Mouse (Mus musculus): ENCODE data around the gene Map3k1. TPM values are rescaled to one million over a fixed set of nuclear protein-coding genes. Genes with fewer than 3 reads are reported as not detected.

Map3k1 gene
- polyA plus RNA-seq, 1 experiment from 2014 or later: 14.3 TPM

- Histone ChIP-seq H3K27me3 (0 out of 2 replicates have a peak, but pooled peaks cover 2% of the 10 kb centered on the region), H3K4me3 (replicated peaks) (no peak overlapping the region), H3K36me3 (replicated peaks) (no peaks in the 10 kb centered on the region), H3K4me1 (no peaks in the 10 kb centered on the region), H3K9ac (no peak overlapping the region), H3K9me3 (no peaks in the 10 kb centered on the region), H3K27ac (no peak overlapping the region), H3K4me2 (no peak overlapping the region)
- no peak for ATAC-seq (ENCODE audit: low FRiP score)
- WGBS: 62% methylated on average over 4 of the region's 4 CpGs
These were observed 15.4 kb upstream of the Map3k1 start for GRCm38 (mm10) chr13:111824178-111824577.

DNA sequence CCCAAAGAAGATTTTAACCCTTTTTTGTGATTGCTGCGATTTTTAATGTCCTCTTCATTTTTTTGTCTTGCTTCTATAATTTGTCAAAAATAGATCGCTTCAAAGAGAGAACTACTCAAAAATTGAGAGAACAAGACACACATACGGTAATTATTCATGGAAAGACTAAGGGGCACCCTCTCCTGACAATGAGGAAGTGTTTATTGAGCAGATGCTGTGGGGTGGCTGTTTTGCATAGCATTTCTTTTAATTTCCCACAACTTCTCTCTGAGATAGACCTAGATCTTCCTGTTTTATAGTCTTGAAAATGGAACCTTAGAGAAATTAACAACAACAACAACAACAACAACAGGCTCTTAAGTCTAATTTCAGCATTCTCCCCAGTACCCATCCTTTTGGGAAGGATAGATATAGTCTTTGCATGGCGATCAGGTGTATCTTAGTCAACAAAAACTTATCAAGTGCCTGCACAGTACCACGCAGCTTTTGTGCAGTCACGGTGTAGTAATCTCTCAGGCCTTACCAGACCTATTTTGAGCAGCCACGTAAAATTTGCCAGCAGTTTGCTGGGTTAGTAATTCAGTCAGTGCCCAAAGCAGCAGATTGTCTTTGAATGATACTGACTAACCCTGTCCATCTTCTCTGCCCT is 13.1 kb upstream of the Map3k1 start:
- no peak overlapping the region for H3K4me3 ChIP-seq (replicated peaks)
- WGBS: 88% methylated on average over 7 of the region's 7 CpGs
- H3K36me3 ChIP-seq (replicated peaks): no peaks in the 10 kb centered on the region
- no peak overlapping the region for H3K4me2 ChIP-seq
- no peaks in the 10 kb centered on the region for H3K4me1 ChIP-seq
- H3K9ac ChIP-seq: no peak overlapping the region
- no peak overlapping the region for H3K27ac ChIP-seq
- 0 out of 2 replicates have a peak, but pooled peaks cover 2% of the 10 kb centered on the region for H3K27me3 ChIP-seq
- H3K9me3 ChIP-seq: no peaks in the 10 kb centered on the region
- ATAC-seq (ENCODE audit: low FRiP score): no peak

GRCm38 (mm10) chr13:111819618-111820385 is 11.0 kb upstream of the Map3k1 start:
- H3K36me3 ChIP-seq (replicated peaks): no peaks in the 10 kb centered on the region
- 73% methylated on average over 9 of the region's 9 CpGs for WGBS
- H3K9me3 ChIP-seq: no peaks in the 10 kb centered on the region
- ATAC-seq (ENCODE audit: low FRiP score): no peak
- no peak overlapping the region for H3K9ac ChIP-seq
- H3K4me3 ChIP-seq (replicated peaks): no peak overlapping the region
- no peak overlapping the region for H3K4me2 ChIP-seq
- H3K27ac ChIP-seq: no peak overlapping the region
- 0 out of 2 replicates have a peak, but pooled peaks cover 2% of the 10 kb centered on the region for H3K27me3 ChIP-seq
- H3K4me1 ChIP-seq: no peaks in the 10 kb centered on the region

DNA sequence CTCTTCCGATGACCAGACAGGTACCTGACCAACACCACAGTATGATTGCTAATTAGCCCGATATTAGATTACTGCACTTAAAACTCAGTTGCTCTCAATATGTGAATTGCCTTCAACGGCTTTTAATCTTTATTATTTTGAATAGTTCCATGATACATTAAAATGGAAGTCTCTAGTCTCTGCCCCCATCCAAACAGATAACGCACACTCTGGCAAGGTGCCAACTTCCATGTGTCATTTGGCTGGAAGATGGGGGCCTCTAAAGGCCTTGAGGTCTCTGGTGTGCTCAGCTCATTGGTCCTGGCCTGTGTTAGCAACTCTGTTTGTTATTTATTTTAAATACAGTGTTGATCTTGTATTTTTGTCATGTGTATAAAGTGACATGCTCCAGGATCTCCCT is 10.3 kb upstream of the Map3k1 start:
- Histone ChIP-seq H3K4me3 (replicated peaks) (no peak overlapping the region), H3K36me3 (replicated peaks) (no peaks in the 10 kb centered on the region), H3K27me3 (0 out of 2 replicates have a peak, but pooled peaks cover 2% of the 10 kb centered on the region), H3K27ac (no peak overlapping the region), H3K4me2 (no peak overlapping the region), H3K4me1 (no peaks in the 10 kb centered on the region), H3K9me3 (no peaks in the 10 kb centered on the region), H3K9ac (no peak overlapping the region)
- ATAC-seq (ENCODE audit: low FRiP score): no peak
- 93% methylated on average over 4 of the region's 4 CpGs for WGBS

DNA sequence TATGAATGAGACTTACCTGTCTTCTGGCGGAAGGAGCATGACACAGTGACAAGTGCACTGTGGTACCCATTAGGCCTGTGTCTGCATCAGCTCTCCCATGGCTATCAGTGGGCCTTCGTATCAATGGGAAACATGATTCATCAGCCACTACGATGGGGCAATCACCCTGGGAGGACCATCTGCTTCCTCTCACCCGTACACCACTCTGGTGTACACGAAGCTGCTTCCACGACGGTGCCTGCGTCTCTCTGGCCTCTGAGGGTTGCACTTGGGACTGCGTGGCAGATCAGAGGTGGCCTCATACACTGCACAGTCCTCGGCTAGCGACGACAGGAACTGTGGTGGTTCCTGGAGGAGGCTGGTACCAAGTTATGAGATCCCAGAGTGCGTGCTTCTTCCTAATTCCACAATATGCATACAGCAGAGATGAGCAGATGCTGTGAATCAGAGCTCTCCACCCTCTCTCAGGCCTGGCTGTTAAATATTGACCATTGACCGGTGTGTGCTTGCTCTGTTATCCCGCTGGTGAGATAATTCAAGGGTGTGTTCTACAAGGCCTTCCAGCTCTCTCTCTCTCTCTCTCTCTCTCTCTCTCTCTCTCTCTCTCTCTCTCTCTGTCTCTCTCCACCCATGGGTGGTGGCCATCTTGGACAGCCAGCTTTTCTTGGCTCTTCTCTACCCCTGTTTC is 9.6 kb upstream of the Map3k1 start:
- Histone ChIP-seq H3K4me3 (replicated peaks) (no peak overlapping the region), H3K4me1 (no peaks in the 10 kb centered on the region), H3K9me3 (no peaks in the 10 kb centered on the region), H3K36me3 (replicated peaks) (no peaks in the 10 kb centered on the region), H3K9ac (no peak overlapping the region), H3K27me3 (0 out of 2 replicates have a peak, but pooled peaks cover 2% of the 10 kb centered on the region), H3K4me2 (no peak overlapping the region), H3K27ac (no peak overlapping the region)
- WGBS: 93% methylated on average over 15 of the region's 15 CpGs
- ATAC-seq (ENCODE audit: low FRiP score): no peak

- Histone ChIP-seq H3K27me3 (0 out of 2 replicates have a peak, but pooled peaks cover 2% of the 10 kb centered on the region), H3K4me1 (no peaks in the 10 kb centered on the region), H3K4me2 (no peak overlapping the region), H3K9ac (no peak overlapping the region), H3K9me3 (no peaks in the 10 kb centered on the region), H3K36me3 (replicated peaks) (no peaks in the 10 kb centered on the region), H3K4me3 (replicated peaks) (no peak overlapping the region), H3K27ac (no peak overlapping the region)
- 87% methylated on average over 7 of the region's 7 CpGs for WGBS
- no peak for ATAC-seq (ENCODE audit: low FRiP score)
These were observed 9.0 kb upstream of the Map3k1 start for GRCm38 (mm10) chr13:111817773-111818172.

DNA sequence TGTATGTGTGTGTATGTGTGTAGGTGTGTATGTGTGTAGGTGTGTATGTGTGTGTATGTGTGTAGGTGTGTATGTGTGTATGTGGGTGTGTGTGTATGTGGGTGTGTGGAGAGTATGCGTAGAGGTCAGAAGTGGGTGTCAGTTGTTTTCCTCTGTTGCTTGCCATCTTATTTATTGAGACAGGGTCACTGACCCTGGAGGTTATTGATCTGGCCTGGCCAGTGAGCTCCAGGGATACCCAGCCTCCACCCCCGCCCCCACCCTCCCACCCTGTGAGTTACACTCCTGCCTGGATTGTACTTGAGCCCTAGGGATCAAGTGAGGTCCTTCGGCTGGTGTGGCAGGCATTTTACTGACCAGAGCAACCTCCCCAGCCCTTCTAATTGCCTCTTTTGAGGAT is 7.6 kb upstream of the Map3k1 start:
- no peaks in the 10 kb centered on the region for H3K9me3 ChIP-seq
- no peak overlapping the region for H3K4me2 ChIP-seq
- H3K9ac ChIP-seq: no peak overlapping the region
- no peaks in the 10 kb centered on the region for H3K4me1 ChIP-seq
- no peak overlapping the region for H3K27ac ChIP-seq
- 0 out of 2 replicates have a peak, but pooled peaks cover 2% of the 10 kb centered on the region for H3K27me3 ChIP-seq
- no peak overlapping the region for H3K4me3 ChIP-seq (replicated peaks)
- H3K36me3 ChIP-seq (replicated peaks): no peaks in the 10 kb centered on the region
- ATAC-seq (ENCODE audit: low FRiP score): no peak
- WGBS: 75% methylated on average over 3 of the region's 3 CpGs

DNA sequence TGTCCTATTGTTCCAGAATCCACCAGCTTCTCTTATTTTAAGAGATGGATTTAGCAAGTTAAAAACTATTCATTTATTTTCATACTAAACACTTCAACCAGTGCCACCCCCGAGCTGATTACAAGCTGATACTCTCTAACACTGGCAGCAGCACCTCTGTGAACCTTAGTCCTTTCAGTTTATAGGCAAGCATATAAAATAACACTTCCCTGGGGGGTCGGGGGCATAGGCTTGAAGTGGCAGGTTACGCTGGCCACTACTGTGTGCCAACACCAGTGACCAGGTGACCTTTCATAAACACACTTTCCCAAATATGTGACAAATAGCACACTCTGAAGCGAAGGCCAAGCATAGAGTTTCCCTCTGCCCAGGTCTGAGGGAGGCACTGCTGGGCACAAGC is 6.7 kb upstream of the Map3k1 start:
- Histone ChIP-seq H3K4me2 (no peak overlapping the region), H3K27ac (no peak overlapping the region), H3K9me3 (no peaks in the 10 kb centered on the region), H3K9ac (no peak overlapping the region), H3K27me3 (peaks cover 8% of the 10 kb centered on the region), H3K4me3 (replicated peaks) (no peak overlapping the region), H3K4me1 (no peaks in the 10 kb centered on the region), H3K36me3 (replicated peaks) (no peaks in the 10 kb centered on the region)
- ATAC-seq (ENCODE audit: low FRiP score): no peak
- 94% methylated on average over 4 of the region's 4 CpGs for WGBS

- ATAC-seq (ENCODE audit: low FRiP score): no peak
- H3K9ac ChIP-seq: no peak overlapping the region
- 0 out of 2 replicates have a peak, but pooled peaks cover under 1% of the 10 kb centered on the region for H3K4me1 ChIP-seq
- H3K36me3 ChIP-seq (replicated peaks): no peaks in the 10 kb centered on the region
- no peaks in the 10 kb centered on the region for H3K9me3 ChIP-seq
- no peak overlapping the region for H3K27ac ChIP-seq
- H3K4me2 ChIP-seq: no peak overlapping the region
- H3K4me3 ChIP-seq (replicated peaks): no peak overlapping the region
- H3K27me3 ChIP-seq: peaks cover 9% of the 10 kb centered on the region
- WGBS: 96% methylated on average over 7 of the region's 7 CpGs
These were observed 6.2 kb upstream of the Map3k1 start for GRCm38 (mm10) chr13:111815017-111815416.

DNA sequence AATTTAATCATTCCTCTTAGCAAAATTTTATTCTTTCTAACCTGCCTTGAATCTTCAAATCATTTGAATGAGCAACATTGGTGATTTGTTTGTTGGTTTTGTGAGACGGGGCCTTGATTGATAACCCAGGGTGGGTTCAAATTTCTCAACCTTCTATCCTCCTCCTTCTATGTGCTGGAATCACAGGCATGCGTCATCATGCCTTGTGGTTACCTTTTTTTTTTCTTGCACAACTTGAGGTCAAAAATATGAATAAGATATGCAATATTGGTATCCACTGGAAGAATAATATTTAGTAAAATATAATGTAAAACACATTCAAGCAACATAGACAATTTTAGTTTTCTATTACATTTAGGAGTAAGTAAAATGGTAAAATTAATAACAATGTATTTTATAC is 3.9 kb upstream of the Map3k1 start:
- peaks cover 9% of the 10 kb centered on the region for H3K27me3 ChIP-seq
- H3K9ac ChIP-seq: no peak overlapping the region
- H3K4me3 ChIP-seq (replicated peaks): no peak overlapping the region
- no peak for ATAC-seq (ENCODE audit: low FRiP score)
- H3K9me3 ChIP-seq: no peaks in the 10 kb centered on the region
- peaks cover 7% of the 10 kb centered on the region; the same call in 1 of the 2 replicates for H3K4me1 ChIP-seq
- WGBS: 90% methylated on average over 2 of the region's 2 CpGs
- no peaks in the 10 kb centered on the region for H3K36me3 ChIP-seq (replicated peaks)
- H3K27ac ChIP-seq: no peak overlapping the region
- no peak overlapping the region for H3K4me2 ChIP-seq

GRCm38 (mm10) chr13:111810998-111811628 is 2.3 kb upstream of the Map3k1 start:
- H3K4me3 ChIP-seq (replicated peaks): no peak overlapping the region
- no peak for ATAC-seq (ENCODE audit: low FRiP score)
- WGBS: 88% methylated on average over 13 of the region's 13 CpGs

More at GRCm38 (mm10) chr13:111810998-111811628, 2.3 kb upstream of the Map3k1 start:
- Histone ChIP-seq H3K27ac (no peak overlapping the region), H3K36me3 (replicated peaks) (no peaks in the 10 kb centered on the region), H3K4me2 (no peak overlapping the region), H3K9ac (no peak overlapping the region), H3K27me3 (peaks cover 9% of the 10 kb centered on the region), H3K9me3 (no peaks in the 10 kb centered on the region), H3K4me1 (peaks cover 14% of the 10 kb centered on the region)
